Mouse (Mus musculus) olfactory bulb, adult 2 months (tissue): ENCODE measurements around the gene Tm9sf4.

Experiments
- CTCF ChIP-seq: fragments of 200-500 bp; IDR thresholded peaks from 2 replicates; pipeline ENCODE4 v1.5.1; 2012; ENCODE audit warnings: low read depth, mild to moderate bottlenecking, low read length, moderate library complexity; ENCODE audit not compliant: insufficient read depth
- POLR2A ChIP-seq: fragments of 200-500 bp; IDR thresholded peaks from 2 replicates; pipeline ENCODE4 v1.6.1; 2012; ENCODE audit warnings: mild to moderate bottlenecking, low read depth, low read length, moderate library complexity; ENCODE audit not compliant: insufficient read depth

- no peak for TF ChIP-seq CTCF
- no peak for TF ChIP-seq POLR2A
These were observed 18.2 kb downstream of the Tm9sf4 start for GRCm38 (mm10) chr2:153179126-153179860.
